Mouse (Mus musculus) thymus, postnatal 14 days (tissue): ENCODE measurements around the gene Gm42878.

Experiments
- DNase-seq: peaks from one replicate; pipeline ENCODE4 v3.0.0; 2021

Gene Gm42878

GRCm38 (mm10) chr5:121544910-121545792 lies at the start of gene Gm42878, which contains the start of gene Adam1a:
Gene Gm42878, minus strand, starts transcription at chr5:121545482.
Gene Adam1a, minus strand, starts transcription at chr5:121545482.
- peak; percentile 66 for DNase-seq

DNA sequence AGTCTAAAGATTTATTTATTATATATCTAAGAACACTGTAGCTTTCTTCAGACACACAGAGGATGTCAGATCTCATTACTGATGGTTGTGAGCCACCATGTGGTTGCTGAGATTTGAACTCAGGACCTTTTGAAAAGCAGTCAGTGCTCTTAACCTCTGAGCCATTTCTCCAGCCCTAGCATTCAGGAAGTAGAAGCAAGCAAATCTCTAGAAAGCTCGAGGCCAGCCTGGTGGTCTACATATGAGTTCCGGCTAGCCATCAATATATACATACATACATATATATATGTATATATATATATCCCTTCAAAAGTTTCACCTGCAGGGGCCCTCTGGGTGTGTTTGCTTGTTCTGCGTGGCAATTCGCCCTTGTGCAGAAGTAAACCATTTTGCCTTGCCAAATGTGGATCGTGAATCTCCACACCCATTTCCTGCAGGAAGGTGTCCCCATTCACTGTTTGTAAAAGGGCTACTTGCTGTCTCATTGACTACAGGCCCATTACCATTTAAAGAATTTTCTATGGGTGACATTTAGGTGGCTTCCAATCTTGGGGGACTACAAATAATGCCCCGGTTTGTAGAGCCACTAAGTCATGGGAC lies 49.5 kb upstream of the Gm42878 start:
- DNase-seq = no peak

DNA sequence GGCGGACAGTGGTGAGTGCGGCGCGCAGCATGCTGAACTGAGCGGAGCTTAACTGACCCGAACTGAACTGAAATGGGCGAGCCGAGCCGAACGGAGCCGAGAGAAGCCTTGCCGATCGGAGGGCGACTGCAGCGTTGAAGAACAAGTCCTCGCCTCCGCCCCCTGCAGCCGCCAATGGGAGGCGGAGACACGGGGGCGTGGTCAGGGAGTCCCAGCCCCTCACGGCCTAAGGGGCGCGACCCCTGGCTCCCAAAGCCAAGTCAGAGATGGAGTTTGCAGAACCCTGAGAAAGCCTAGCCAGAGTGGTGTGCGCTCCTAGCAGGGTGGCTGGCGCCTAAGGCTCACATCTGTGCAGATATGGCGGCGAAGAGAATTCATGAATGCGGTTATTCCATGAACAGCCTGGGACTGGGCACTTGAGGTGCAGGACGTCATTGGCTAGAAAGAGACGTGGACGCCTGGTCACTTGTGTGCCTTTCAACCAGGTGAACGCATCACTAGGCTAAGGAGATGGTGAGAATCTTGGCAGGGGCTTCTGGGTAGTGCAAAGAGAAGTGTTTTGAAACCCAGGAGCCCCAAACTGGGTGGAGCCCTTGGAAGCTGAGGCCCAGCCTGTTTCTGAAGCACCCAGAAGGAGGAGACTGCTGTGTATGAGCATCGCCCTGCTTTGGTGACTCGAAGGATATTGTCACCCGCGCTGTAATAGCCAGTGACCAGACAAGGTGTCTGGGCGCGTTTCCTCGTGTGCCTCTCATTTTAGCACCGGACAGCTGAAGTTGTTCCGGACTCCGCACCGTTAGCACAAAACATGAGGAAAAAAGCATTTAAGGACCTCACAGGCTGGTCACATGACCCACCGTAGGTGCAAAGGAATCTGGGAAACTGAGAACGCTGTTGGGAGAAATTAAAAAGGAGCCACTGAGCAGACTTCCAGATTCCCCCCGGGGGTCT lies 48.4 kb upstream of the Gm42878 start, which contains the start of gene Aldh2:
Aldh2 (minus strand) TSS at position 374 of the 951 bp plus-strand sequence.
- peak; percentile 89 for DNase-seq

GRCm38 (mm10) chr5:121592816-121593407 lies 47.6 kb upstream of the Gm42878 start:
- DNase-seq = no peak

DNA sequence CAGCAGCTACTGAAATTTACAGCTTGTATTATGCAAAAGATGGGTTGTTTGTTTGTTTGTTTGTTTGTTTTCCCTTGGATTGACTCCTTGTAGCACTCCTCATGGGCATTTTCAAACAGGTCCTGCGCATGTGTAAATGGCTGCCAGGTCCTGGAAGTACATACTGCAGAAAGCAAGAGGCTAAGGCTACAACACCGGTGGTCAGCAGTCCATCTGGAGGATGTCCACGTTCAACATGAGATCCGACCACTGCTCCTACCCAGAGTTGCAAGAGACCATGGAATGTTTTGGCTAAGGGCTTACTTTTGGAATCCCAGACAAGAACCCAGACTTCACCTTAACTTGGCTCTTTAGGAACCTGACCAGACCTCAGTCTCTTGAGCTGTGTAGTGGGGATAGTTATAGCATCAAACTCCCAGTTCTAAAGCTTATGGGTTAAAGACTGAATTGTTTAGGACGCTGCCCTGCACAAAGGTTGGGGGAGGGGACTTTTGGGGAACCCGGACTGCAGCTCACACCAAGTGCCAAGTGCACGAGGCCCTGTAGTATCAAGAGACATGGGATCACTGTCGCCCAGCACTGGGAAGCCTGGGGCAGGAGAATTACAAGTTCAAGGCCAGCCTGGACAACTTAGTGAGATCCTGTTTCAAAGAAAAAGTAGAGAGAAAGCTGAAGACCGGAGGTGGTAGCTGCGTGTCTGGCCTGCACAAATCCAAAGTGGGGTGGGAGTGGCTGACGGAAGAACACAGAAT lies 47.0 kb upstream of the Gm42878 start:
- no peak for DNase-seq

DNA sequence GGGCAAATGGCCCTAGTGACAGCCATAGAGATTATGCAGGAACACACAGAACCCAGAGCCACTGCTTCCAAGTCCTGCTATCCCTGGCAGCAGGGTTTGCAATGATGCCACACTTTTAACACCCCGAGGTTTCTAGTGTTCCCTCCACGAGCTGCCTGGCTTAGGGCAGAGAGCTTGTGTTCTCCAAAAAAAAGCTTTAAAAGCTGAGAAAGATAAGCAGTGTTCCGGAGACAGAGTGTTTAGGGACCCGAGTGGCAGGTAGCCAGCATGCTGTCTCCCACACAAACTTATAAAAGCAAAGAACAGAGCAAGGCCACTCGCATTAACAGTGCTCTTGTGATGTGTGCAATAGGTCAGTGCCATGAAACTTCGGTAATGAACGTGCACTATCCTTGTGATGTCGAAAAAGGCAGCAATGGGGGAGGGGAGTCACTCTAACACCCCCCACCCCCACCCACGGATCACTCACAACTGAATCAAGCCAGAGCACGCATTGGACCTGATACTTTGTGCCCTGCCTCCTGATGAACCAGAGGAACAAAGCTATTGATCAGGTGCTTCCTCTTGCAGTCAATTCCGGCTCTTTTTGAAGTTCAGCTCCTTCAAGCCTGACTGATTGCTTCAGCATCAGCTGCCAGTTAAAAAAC lies 46.3 kb upstream of the Gm42878 start:
- no peak for DNase-seq

- DNase-seq = no peak
Observed at GRCm38 (mm10) chr5:121589928-121590327, 44.6 kb upstream of the Gm42878 start.

DNA sequence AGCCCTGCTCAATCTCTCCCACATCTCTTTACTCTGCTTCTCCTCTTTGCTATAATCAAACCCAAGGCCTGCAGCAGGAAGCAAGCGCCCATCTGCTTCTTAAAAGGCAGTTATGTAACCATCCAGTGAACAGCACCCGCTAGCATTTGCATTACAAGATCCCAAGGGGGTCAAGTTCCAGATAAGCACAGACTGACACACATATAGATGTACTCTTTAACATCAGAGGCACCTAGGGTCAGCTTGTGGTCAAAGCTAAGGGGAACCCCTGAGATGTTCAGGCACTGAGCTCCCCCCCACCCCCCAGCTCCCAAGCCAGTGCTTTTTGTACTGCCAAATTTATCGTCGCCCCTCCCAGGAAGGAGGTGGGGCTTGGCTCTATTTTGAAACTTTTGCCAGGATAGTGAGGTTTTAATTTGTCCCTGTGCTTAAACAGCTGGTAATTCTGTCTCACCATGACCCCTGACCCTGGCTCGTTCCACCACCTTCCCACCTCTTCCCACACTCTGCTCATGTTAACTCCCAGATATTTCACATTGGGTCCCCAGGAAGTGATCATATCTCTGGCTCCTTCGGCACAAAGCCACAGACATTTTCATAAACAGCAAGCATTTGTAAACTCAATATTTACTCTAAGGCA lies 41.2 kb upstream of the Gm42878 start:
- DNase-seq = peak; percentile 34

DNA sequence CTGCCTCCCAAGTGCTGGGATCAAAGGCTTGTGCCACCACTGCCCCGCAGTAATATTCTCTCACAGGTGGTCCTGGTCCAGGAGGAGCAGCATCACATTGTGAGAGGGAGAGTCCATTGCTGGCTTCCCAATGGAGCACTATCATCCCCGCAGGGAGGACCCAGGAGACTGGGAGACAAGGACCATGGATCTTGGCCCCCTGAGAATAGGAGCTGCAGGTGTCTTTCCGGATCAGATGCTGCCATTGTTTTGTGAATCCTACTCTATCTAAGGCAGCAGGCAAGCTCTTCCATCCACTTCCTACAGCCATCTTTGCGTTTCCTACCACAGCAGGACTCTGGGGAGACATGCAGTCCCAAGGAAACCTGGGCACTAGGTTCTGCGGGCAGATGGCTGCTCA lies 40.4 kb upstream of the Gm42878 start:
- DNase-seq = no peak

DNA sequence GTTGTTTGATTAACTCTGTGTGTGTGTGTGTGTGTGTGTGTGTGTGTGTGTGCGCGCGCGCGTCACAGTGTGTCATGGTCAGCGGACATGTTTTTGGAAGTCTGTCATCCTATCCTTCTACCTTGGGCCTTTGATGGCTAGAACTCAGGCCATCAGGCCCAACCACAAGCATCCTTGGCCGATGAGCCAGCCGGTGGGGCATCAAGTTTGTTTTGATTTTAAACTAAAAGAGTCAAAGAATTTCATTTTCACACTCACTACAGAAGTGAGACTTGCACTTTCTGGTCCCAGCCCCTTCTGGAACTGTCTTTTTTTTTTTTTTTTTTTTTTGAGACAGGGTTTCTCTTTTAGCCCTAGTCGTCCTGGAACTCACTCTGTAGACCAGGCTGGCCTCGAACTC lies 39.7 kb upstream of the Gm42878 start:
- DNase-seq = no peak

DNA sequence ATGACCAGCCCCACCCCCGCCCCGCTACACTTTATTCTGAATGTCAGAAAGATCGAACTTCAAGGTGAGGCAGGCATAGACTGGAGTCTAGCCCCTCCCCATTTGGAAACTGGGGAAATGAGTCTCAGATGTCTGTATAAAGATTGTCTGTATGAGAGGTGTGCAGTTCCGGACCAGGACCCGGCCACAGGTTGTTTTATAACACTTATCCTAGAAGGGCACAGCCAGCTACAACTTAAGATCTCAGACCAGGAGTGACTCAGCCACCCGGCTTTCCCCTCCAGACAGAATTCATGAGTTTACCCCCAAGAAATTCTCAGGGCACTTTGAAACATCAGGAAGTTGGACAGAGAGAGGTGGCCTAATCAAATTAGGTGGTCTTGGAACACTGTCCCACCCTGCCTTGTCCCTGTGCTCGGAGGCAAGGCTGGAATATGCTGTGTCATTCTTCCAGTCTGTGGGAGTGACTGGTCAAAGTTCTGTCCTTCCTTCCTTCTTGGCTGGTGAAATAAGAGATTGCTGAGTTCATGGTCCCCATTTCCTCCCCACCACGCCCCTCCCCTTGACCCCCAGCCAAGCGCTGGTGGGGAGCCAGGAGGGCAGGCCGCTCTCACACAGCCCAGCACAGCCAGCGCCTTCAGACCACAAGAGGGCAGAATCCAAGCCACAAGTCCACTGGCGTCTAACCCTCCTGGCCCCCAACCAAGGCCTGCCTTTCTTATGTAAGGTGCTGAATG lies 38.7 kb upstream of the Gm42878 start:
- peak; percentile 37 for DNase-seq

- DNase-seq = no peak
Observed at GRCm38 (mm10) chr5:121581945-121582344, 36.7 kb upstream of the Gm42878 start.

- DNase-seq = no peak
Observed at GRCm38 (mm10) chr5:121576927-121577488, 31.7 kb upstream of the Gm42878 start.

DNA sequence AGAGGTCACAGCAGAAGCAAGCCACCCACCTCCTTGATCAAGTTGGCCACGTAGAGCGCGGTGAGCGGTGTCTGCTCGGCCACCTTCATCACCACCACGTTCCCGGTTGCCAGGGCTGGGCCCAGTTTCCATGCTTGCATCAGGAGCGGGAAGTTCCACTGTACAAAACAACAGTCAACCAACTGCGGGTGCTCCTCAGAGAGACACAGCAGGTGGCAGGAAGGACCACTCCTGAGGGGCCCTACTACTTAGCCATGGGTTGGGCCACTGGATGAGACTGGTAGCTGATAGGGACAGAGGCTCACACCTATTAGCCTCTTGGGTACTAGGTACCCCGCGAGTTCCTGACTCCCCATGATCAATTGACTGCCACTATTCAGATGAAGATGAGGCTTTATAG lies 30.6 kb upstream of the Gm42878 start:
- DNase-seq = no peak

DNA sequence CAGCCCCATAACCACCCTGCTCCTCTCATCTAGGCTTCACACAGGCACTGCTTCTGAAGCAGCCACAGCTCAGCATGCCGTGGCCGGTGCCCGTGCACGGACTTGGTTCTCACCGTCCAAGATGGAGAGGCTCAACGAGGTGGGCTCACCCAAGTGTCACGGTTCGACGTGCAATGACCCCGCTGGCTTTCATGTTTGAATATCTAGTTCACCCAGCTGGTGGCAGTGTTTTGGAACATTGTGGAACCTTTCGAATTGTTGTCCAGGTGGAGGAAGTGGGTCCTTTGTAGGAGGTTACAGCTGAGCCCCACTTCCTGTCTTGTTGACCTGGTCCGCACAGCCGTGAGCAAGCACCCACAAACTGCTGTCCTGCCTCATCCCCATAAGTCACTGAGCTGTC lies 28.9 kb upstream of the Gm42878 start:
- DNase-seq = peak; percentile 65

DNA sequence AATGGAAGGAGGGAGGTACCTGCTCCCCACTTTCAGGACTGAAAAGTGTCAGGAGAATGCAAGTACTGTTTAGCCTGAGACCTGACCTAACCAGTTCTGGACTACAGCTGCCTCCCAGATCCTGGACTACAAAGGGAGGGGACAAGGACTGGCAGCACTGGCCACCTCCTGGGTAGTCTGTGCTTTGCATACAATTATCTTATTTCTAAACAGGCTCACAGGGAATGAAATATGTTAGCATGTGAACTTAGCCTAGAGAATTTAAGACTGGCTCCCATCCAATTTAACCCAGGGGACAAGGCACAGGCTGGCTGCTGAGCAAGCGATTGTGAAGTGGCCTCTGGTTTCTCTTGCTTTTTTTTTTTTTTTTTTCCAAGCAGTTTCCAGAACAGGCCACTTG lies 25.5 kb upstream of the Gm42878 start:
- no peak for DNase-seq

DNA sequence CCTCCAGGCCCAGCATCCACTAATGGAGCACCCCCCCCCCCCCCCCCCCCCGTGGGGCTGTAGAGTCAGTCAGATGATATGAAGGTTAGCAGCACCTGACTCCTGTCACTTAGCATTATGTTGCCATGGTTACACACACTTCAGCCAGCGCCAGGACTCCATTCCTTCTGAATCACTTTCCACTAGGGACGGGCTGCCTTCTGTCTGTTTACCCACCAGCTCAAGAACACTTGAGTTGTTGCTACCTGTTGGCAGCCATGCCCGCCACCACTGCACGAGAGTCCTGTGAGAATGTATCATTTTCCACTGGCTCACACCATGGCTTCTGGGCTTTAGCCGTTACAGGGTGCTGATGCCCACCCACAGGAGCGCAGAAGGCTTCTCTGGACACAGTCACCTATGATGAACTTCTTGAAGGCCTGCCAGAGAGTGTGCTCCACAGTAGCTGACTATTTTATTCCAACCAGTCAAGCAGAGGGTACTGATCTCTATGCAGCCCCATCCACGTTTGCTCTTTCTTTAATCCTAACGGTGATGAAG lies 24.7 kb upstream of the Gm42878 start:
- no peak for DNase-seq

DNA sequence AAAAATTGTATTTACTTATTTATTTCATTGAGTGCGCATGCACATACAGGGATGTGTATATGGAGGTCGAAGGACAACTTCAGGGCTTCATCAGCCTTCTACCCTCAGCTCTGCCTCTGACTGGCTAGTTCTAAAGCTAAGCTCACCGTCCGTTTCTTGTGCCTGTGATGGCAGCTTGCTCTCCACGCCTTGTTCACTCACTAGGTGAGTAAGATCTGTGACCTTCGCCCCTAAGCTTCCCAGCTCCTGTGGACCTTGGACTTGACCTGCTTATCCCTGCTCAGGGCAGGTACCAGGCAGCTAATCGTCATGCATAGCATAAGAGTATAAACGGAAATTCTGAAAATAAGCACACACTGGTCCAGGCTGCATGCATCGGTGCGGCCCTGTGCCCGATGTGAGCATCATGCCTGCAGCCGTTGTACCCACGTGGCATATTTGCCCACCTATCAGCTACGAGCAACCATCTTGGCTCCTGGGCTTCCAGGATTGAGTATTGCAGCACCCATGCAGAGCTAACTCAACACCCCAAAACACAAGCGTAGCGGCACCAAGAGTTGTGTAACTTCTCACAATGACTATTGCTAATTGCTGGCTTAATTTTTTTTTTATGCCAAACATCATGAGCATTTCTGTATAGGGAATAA lies 20.9 kb upstream of the Gm42878 start:
- DNase-seq = no peak

DNA sequence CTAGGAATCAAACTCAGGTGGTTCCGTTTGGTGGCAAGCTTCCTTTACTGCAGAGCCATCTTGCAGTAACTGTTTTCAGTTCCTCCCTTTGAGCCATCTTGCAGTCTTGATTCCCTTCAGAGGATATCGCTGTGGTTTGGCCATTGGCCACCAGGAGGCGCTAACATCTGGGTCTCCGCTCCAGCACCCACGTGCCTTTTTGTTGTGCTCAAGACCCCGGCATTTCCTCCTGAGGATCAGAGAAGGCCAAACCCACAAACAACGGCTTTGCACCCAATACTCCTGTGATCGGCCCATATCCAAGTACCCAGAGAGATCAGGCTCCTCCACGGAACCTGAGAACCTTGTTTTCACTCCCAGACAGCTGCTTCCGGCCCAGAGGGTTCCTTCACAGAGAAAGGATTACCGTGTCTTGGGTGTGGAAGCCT lies 19.2 kb upstream of the Gm42878 start:
- DNase-seq = peak; percentile 95
